Mouse (Mus musculus) thymus, postnatal 0 days (tissue): ENCODE data around the gene Nt5c3b. TPM values are rescaled to one million over a fixed set of nuclear protein-coding genes. Genes with fewer than 3 reads are reported as not detected.

ENCODE experiments used
- DNase-seq: peaks from one replicate; pipeline ENCODE4 v3.0.0-alpha.2; 2015; ENCODE audit warnings: low spot score
- polyA plus RNA-seq: library from polyadenylated mRNA; unstranded; fragments of >200 nt; fragmentation: Nextera tagmentation; extraction: Ambion mirVana; gene quantifications from 2 replicates; pipeline ENCODE4 v1.2.1, GENCODE M21; 2015

The Nt5c3b gene
- polyA plus RNA-seq, 1 experiment from 2014 or later = 147 TPM

DNA sequence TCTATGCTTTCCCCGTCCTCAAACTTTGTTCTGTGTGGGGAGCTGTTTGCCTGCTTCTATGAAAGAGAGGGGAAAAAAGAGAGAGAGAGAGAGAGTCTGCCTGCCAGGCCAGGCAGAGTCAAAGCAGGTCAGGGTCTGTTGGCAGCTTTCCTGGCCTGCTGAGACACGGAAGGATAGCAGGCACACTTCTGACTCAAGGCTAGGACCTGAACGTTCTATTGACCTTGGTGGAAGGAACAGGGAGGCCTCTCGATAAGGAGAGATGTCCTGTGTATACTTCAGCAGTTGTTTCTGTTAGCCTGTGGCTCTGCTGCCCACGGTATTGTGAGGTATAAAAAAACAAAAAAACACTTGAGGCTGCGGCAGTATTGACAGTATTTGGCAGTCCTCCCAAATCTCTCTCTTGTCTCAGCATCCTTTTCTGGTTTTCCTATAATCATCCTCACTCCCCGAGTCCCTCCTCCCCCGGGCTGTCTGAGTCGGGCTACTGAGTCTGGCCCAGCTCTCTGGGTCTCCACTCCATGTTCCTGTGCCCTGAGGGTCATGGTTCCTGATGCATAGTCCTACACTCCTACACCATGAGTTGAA, 12.9 kb downstream of the Nt5c3b start:
- no peak for DNase-seq

DNA sequence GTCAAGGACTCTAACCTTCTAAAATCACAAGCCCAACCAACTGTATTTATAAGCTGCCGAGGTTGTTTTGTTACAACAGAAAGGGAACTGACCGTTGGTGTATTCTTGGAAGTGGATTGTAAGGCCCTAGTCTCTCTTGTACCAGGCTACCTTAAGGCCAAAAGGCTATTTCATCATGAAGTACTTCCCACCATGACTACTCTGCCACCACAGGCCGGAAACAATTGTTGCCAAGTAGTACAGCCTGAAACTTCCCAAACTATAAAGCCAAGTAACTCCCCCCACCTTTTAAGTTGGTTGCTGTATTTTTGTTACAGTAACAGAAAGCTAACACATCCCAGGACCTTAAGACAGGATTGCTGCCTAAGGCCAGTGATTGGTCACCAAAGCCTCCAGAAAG, 14.8 kb downstream of the Nt5c3b start:
- no peak for DNase-seq

DNA sequence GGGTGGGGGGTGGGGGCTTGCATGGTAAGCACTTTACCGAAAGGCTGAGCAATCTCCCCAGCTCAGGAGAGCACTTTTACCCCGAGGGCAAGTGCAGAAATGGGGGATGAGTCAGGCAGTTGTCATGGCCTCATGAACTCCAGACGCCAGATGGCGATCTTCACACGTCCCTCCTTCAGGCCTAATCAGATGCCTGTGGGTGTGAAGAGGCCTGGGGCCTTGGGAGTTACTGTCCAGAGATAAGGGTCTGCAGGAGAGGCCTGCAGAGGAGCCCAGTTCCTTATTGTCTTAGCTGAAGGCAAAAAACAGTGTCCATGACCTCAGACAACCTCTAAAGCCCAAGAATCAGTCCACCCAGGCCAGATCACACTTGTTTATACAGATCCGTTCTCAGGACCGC, 15.8 kb downstream of the Nt5c3b start:
- peak; percentile 55 for DNase-seq

DNA sequence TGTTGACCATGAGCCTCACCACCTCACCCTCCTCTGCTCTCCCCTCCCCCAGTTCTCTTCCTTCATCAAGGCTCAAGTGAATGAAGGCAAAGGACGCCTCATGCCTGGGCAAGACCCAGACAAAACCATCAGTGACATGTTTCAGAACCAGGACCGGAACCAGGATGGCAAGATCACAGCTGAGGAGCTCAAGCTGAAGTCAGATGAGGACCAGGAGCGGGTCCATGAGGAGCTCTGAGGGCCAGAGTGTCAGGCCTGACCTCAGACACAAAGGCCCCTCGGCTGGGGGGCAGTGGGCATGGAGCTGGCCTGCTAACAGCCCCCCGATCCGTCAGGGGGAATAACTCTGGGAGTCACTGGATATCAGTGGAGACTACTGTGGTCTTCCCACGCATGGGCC, 17.8 kb downstream of the Nt5c3b start:
- no peak for DNase-seq

GRCm38 (mm10) chr11:100421537-100421936, 20.1 kb downstream of the Nt5c3b start:
- no peak for DNase-seq

GRCm38 (mm10) chr11:100414914-100415822, 26.4 kb downstream of the Nt5c3b start, which contains the start of gene Fkbp10:
Gene Fkbp10 (plus strand): TSS chr11:100415697.
- peak; percentile 28 for DNase-seq

DNA sequence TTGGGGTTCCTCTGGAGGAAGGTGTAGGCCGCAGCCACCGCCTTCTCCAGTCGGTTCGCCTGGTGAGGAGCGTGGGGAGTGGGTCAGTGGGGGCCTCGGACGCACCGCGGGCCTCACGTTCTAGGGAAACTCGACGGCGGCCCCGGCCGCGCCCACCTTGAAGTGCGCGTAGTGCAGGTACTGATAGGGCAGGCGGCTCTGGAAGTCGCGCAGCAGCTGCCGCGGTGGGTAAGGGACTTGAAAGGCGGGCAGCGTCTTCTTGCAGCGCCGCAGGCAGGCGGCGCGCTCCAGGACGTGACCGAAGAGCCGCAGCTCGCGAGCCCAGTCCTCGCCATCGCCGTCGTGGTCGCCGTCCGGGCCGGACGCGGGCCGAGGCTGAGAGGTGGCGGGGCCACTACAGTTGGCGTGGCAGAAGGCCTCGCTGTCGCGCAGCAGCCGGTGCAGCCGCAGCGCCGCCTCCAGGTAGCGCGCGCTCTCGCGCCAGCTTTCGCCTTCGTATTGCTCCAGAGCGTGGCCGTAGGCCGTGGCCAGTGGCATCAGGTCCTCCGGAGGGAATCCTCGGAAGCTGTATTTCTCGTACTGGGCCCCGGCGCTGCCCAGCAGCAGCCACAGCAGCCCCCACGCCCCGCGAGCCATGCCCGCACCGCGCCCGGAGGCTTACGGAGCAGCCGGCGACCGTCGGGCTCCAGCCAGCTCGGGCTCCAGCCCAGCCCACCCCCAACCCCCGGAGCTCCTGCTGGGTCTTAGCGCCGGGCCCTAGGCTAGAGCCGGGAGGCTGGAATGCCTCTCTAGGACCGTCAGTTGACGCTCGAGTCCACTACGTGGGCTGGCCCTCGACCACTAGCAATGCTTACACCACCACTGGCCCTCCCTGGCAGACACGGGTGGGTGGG, 27.3 kb downstream of the Nt5c3b start, which contains the start of gene P3h4:
P3h4 (minus strand) TSS at position 816 of the 893 bp plus-strand sequence.
- peak; percentile 64 for DNase-seq

DNA sequence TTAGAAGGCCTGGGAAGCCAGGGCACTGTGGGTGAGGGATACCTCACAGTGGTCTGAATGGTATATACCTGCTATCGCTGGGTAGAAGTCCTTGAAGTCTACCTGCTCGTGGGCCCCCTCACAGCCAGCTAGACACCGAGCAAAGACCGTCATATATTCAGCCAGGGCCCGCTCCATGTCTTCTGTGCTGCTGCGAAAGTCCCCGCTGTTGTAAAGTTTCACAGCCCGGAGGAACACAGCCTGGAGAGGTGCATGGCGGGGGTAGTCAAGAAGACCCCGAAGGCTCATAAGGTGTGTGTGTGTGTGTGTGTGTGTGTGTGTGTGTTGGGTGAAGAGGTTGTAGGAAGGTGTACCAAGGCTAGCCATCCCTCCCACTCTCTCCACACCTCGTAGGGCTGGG, 28.1 kb downstream of the Nt5c3b start:
- DNase-seq = no peak

DNA sequence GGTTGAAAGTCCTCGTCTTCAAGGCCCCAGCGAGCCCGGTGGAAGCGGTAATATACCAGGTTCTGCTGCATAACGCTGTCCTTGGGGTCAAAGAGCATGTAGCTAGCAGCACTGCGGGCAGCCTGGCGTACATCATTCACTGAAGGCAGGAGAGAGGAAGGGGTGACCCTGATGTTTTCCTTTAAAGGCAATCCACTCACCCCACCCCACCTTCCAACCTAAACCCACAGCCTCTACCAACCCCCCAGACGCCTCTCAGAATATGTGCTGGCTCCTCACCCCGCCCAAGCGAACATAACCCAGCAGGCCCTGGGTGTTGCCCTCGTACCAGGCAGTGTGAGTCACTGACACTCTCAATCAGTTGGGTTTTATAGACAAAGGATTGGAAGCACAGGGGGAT, 29.9 kb downstream of the Nt5c3b start:
- DNase-seq = peak; percentile 18

DNA sequence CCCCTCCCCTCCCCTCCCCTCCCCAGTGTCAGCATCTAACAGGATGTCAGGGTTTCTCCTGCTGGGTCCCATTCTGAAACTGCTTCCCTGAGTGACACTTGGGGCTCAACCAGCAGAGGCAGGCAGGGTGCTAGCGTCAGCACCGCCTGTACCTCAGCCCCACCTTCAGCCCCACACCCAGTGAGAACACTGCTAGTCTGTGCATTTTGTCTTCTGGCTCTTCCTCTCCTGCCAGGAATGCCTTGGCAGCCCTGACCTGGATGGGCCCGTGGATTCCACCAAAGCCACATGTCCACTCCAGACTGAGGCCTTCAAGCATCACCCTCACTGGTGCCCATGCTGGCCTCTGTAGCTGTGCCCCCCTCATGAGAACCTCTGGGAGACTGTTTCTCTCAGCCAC, 31.9 kb downstream of the Nt5c3b start:
- DNase-seq = peak; percentile 69

GRCm38 (mm10) chr11:100408835-100409462, 32.7 kb downstream of the Nt5c3b start:
- peak; percentile 48 for DNase-seq

- peak; percentile 83 for DNase-seq
These were observed 33.4 kb downstream of the Nt5c3b start for GRCm38 (mm10) chr11:100408076-100408834.

DNA sequence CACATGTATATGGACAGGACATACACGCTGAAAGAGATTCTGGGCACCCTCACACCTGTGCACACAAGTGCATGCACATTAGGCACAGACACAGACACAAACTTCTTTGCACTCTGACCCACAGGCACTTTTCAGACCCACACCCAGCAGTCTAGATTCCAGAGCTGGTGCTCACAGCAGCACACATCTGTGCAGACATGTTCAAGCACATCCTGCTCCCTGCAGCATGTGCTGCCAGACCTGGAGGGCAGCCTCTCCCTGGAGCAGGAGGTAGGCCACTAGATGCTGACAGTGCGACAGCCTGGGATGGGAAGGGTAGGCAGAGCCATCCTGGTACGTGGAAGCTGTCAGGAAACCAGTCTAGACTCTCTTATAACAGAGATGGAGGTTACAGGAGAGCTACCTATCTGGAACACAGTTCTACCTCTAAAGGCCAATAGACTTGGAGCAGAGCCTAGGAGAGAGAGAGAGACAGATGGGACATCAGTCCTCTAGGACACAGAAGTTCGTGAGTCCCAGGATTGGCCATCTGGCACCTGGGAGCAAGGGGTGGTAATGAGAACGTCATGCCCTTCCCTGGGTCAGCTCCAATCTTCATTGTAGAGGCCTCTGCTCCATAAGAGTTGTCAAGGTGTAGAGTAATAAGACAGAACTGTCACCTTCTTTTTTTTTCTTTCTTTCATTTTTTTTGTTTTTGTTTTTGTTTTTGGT, 34.5 kb downstream of the Nt5c3b start:
- no peak for DNase-seq

DNA sequence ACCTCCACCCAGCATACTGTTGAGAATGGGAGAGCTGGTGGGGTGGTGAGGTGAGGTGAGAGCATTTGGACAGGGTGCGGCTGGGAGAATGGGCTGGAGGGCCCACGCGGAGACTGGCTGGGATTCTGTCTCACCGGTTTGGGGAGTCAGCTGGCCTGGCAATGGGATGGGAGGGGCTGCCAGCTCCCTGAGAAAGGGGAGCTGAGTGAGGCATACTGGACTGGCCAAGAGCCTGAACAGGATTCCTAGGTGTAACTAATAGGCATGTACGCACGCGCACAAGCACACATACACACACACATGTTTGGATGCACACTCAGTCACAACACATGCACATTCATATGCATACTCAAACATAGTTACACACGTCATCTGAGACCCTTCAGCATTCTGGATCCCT, 35.3 kb downstream of the Nt5c3b start:
- DNase-seq = no peak

GRCm38 (mm10) chr11:100404456-100405074, 37.0 kb downstream of the Nt5c3b start:
- no peak for DNase-seq

DNA sequence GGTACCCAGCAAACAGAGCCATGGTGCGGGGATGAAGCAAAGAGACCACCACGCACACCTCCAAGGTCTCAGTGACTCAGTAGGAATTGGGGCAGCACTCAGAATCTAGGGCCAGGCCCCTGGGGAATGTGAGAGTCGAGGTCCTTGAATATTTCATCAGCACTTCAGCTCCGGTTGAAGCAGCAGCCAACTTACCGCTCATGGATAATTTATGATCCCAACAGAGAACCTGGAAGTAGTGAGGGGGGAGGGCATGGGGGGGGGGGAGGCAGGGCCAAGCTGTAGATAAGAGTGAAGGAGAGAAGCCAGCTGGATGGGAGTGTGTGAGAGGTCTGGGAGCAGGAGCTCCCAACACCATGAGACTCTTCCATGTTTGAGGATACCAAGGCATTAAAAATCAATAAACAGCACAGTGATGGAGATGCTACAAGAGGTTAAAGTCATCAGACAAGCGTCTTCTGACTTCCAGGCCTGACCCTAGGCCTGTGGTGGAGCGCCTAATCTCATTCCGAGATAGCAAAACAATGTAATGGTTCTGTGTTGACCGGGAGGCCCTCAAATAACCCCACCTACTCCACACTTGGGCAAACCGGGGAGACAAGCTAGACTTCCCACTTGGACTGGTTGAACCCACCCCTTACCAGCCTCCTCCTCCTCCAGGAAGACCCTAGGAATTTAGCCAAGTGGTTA, 38.0 kb downstream of the Nt5c3b start:
- no peak for DNase-seq

DNA sequence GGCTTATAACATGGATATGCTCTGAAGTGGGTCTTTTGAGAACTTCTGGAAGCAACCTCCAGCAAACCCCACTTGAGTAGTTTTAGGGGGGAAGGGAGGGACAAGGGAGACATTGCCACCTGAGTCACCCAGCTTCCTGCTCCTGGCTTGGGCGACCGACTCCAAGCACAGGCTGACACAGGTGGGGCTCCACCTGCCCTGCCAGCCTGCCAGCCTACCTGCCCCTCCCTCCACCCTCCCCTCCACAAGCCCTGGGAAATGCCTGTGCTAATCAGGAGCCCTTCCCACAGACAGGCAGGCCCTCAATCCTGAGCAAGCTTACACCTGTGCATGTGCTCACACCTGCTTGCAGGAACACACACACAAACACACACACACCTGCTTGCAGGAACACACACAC, 38.9 kb downstream of the Nt5c3b start:
- no peak for DNase-seq

- DNase-seq = no peak
These were observed 39.4 kb downstream of the Nt5c3b start for GRCm38 (mm10) chr11:100402240-100402639.

DNA sequence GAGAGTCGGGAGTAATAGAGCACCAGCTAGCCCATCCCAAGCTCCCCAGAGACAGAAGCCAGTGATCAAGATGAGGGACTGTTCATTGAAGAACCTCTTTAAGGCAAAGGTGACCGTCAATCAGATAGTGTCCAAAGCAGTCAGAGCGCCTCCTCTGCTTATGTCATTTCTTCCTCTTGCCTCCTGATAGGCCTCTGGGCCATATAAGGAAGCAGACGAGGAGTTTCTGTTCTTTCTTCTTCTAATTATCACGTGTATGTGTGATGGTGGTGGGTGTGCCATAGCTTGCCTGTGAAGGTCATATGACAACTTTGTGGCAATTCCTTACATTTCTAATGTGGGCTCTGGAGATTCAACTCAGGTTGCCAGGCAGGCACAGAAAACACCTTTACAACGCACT, 40.8 kb downstream of the Nt5c3b start:
- no peak for DNase-seq
